Mouse (Mus musculus) G1E (cell line): ENCODE results near the gene Pbrm1. TPM values are rescaled to one million over a fixed set of nuclear protein-coding genes. Genes with fewer than 3 reads are reported as not detected.

Experiments used
- ATAC-seq: 2 replicates; pipeline ENCODE4 v1.8.0; 2016; ENCODE audit warnings: mild to moderate bottlenecking; ENCODE audit not compliant: insufficient number of reproducible peaks, poor library complexity, low FRiP score, severe bottlenecking; ENCODE audit errors: extremely low read depth
- DNase-seq: peaks from one replicate; pipeline ENCODE4 v3.0.0; 2012; ENCODE audit warnings: low spot score
- H3K27me3 ChIP-seq: 2 replicates; pipeline ENCODE4 v1.6.1; 2012; ENCODE audit warnings: mild to moderate bottlenecking, low read length, inconsistent platforms; ENCODE audit not compliant: insufficient read depth
- H3K36me3 ChIP-seq: replicated peaks from 2 replicates; pipeline ENCODE3; 2012; ENCODE audit warnings: mild to moderate bottlenecking, inconsistent platforms
- H3K4me1 ChIP-seq: 2 replicates; pipeline ENCODE4 v1.6.1; 2012; ENCODE audit warnings: low read depth, low read length, inconsistent platforms, mixed read lengths; ENCODE audit not compliant: insufficient read depth
- H3K4me3 ChIP-seq: 2 replicates; pipeline ENCODE4 v1.5.1; 2012; ENCODE audit warnings: low read depth, mild to moderate bottlenecking, inconsistent platforms, low read length, moderate library complexity, mixed read lengths
- H3K9me3 ChIP-seq: replicated peaks from 2 replicates; pipeline ENCODE4 v1.6.1; 2012; ENCODE audit warnings: inconsistent platforms
- CTCF ChIP-seq: IDR thresholded peaks from 2 replicates; pipeline ENCODE4 v1.5.1; 2012; ENCODE audit warnings: low read depth, low read length, inconsistent platforms, mixed read lengths
- GATA1 ChIP-seq: IDR thresholded peaks from 2 replicates; pipeline ENCODE4 v1.6.1; 2012; ENCODE audit warnings: borderline replicate concordance, low read length, inconsistent platforms, mixed read lengths
- GATA2 ChIP-seq: IDR thresholded peaks from 2 replicates; pipeline ENCODE4 v1.6.1; 2012; ENCODE audit warnings: low read depth, low read length, inconsistent platforms, borderline replicate concordance
- POLR2AphosphoS5 ChIP-seq: IDR thresholded peaks from 2 replicates; pipeline ENCODE4 v1.6.1; 2012; ENCODE audit warnings: low read depth, low read length, inconsistent platforms; ENCODE audit not compliant: insufficient replicate concordance
- TAL1 ChIP-seq: conservative IDR thresholded peaks from 2 replicates; pipeline ENCODE4 v1.6.1; 2012; ENCODE audit warnings: low read depth, low read length, inconsistent platforms, mixed read lengths
- polyA plus RNA-seq: library from polyadenylated mRNA; stranded (reverse); fragments of >175 nt; gene quantifications from 2 replicates; pipeline ENCODE4 v1.2.3, GENCODE M21; 2012
- total RNA-seq, 2 experiments: library from RNA; stranded (forward) in 1 of 2; stranded (reverse) in 1 of 2; fragments of 200-1000 nt in 1 of 2; fragments of >200 nt in 1 of 2; fragmentation: Nextera tagmentation in 1 of 2; gene quantifications; 2 replicates each; pipeline ENCODE4 v1.2.3; 2014 to 2017

Gene Pbrm1
- total and polyA plus RNA-seq, 3 experiments: 15.3 to 168 (median 61.2) TPM

DNA sequence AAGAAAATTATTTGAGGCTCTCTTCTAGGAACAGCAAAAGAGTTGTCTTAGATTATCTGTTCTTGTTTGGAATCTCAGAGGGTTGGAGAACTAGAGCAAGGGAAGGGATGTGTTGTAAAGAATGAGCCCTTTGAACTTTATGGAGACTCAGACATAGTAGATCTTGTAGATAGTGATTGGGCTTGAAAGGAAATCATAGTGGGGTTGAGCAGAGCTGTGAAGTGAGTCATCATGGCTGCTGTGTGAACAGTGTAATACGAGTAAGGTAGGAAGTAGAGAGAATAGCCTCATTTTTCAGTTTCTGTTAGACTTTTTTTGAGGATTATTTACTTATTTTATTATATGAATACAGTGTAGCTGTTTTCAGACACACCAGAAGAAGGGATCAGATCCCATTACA, 71.0 kb downstream of the Pbrm1 start:
- H3K36me3 ChIP-seq: peaks cover 72% of the 10 kb centered on the region
- no peaks in the 10 kb centered on the region for H3K9me3 ChIP-seq
- no peaks in the 10 kb centered on the region for H3K27me3 ChIP-seq
- DNase-seq (no peak), ATAC-seq (no peak)
- H3K4me1 ChIP-seq: peaks cover 17% of the 10 kb centered on the region
- TF ChIP-seq POLR2AphosphoS5: no peak
- no peak for TF ChIP-seq CTCF
- H3K4me3 ChIP-seq: no peak overlapping the region

DNA sequence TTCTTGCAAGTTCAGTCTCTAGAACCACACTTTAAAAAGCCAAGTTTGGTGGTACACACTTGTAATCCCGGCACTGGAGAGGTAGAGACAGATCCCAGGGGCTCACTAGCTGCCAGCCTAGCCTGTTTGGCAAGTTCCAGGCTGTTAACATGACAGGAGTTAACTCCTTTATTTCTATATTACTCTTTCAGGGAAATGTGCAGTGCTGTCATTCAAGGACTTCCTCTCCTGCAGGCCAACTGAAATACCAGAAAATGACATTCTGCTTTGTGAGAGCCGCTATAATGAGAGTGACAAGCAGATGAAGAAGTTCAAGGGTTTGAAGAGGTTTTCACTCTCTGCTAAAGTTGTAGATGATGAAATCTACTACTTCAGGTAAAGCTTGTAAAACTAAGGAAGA, 86.2 kb downstream of the Pbrm1 start:
- Histone ChIP-seq H3K27me3 (no peaks in the 10 kb centered on the region), H3K4me3 (no peak overlapping the region), H3K4me1 (peaks cover 5% of the 10 kb centered on the region), H3K9me3 (no peaks in the 10 kb centered on the region), H3K36me3 (peaks cover 76% of the 10 kb centered on the region)
- no peak for TF ChIP-seq TAL1
- TF ChIP-seq CTCF: no peak
- no peak for TF ChIP-seq GATA1
- no peak for TF ChIP-seq POLR2AphosphoS5
- no peak for TF ChIP-seq GATA2
- no peak for DNase-seq
- no peak for ATAC-seq

DNA sequence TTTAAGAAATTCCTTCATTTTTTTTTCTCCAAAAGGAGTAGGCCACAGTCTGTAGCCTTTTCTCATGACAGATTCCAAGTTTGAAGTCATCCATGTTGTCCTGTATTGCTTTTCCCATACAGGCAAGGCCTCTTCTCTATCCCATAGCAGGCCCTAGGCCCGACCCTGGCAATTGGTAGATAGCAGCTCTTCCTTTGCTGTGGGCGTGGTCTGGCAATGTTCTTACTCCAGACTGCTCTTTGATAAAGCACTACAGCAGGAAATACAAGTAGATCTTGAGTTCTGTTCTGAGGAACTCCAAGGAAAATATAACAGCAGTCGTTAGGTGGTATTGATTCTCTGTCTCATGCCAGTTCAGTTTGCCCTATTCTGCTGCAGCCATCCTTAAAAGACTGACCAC, 91.7 kb downstream of the Pbrm1 start:
- no peak for TF ChIP-seq GATA1
- TF ChIP-seq TAL1: no peak
- no peak for TF ChIP-seq CTCF
- no peak for TF ChIP-seq GATA2
- no peak for TF ChIP-seq POLR2AphosphoS5
- DNase-seq (no peak), ATAC-seq (0 out of 2 replicates have a peak, but pooled peaks have one; percentile 34)
- H3K4me1 ChIP-seq: peaks cover 33% of the 10 kb centered on the region
- no peak overlapping the region for H3K4me3 ChIP-seq
- peaks cover 92% of the 10 kb centered on the region for H3K36me3 ChIP-seq
- no peaks in the 10 kb centered on the region for H3K27me3 ChIP-seq
- H3K9me3 ChIP-seq: no peaks in the 10 kb centered on the region

DNA sequence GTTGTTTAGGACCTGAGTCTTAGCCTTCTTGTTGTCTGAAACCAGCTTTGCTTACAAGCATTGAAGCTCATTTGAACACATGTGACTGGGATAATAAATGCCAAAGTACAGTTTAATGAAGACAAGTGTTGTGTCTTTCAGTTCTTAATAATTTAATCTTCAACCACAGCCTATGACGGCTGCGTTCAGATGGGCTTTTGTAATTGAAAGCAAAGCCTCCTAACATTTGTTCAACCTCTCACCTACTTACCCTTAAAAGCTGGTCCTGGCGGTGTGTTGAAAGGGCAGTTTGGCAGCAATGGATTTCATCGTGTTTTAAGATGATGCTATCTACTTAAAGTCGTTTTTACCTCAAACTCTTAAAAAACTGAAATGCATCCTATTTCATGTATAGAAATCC, 93.2 kb downstream of the Pbrm1 start:
- no peaks in the 10 kb centered on the region for H3K27me3 ChIP-seq
- no peaks in the 10 kb centered on the region for H3K9me3 ChIP-seq
- H3K4me1 ChIP-seq: peaks cover 35% of the 10 kb centered on the region
- H3K4me3 ChIP-seq: no peak overlapping the region
- DNase-seq: no peak
- peaks cover 91% of the 10 kb centered on the region for H3K36me3 ChIP-seq
- no peak for ATAC-seq
- TF ChIP-seq TAL1 (no peak), CTCF (no peak), POLR2AphosphoS5 (no peak), GATA2 (no peak), GATA1 (no peak)

DNA sequence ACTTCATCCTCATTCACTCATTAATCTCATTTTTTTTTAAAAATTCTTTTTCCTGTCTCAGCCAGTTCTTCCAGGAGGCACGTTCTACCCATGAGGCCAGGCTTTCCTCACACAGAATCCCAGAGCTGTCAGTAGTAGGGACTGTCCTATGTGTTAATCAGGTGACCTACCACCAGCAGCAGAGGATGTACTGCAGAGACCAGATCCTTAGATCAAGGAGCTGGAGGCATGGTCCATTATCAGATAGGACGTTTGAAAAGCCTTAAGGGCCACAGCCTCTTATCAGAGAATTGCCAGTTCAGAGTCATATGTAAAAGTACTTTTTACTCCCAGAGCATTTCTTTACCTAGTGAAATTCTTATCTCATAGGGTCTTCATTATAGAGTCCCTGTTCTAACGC, 95.1 kb downstream of the Pbrm1 start:
- TF ChIP-seq CTCF (no peak), TAL1 (no peak), GATA1 (no peak), GATA2 (no peak), POLR2AphosphoS5 (no peak)
- ATAC-seq: peak; percentile 57
- H3K9me3 ChIP-seq: no peaks in the 10 kb centered on the region
- peaks cover 33% of the 10 kb centered on the region for H3K4me1 ChIP-seq
- no peaks in the 10 kb centered on the region for H3K27me3 ChIP-seq
- peaks cover 91% of the 10 kb centered on the region for H3K36me3 ChIP-seq
- no peak for DNase-seq
- no peak overlapping the region for H3K4me3 ChIP-seq

DNA sequence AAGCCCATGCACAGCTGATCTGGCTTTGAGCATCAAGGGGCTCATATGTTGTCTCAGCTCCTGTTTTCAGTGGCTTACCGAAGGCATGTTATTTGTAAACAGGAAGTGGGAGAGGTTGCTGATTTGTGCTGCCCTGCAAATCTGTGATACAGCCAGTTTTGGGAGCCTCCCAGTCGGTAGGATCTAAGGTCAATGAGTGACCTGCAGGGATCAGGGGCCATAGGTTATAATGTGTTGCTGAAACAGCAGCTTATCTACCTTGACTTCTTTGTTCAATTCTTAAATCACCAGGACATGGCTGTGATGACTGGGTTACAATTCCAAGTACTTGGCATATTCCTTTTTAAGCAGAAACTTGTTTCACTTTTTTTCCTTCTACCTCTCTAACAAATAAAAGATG, 96.6 kb downstream of the Pbrm1 start:
- peaks cover 85% of the 10 kb centered on the region for H3K36me3 ChIP-seq
- no peaks in the 10 kb centered on the region for H3K27me3 ChIP-seq
- ATAC-seq (no peak), DNase-seq (no peak)
- TF ChIP-seq TAL1: no peak
- no peak for TF ChIP-seq CTCF
- no peak for TF ChIP-seq GATA1
- H3K4me1 ChIP-seq: peaks cover 30% of the 10 kb centered on the region
- H3K4me3 ChIP-seq: no peak overlapping the region
- no peaks in the 10 kb centered on the region for H3K9me3 ChIP-seq
